Comparison of ENCODE assay signal across 8 mouse cellular contexts in the genomic region with DNA sequence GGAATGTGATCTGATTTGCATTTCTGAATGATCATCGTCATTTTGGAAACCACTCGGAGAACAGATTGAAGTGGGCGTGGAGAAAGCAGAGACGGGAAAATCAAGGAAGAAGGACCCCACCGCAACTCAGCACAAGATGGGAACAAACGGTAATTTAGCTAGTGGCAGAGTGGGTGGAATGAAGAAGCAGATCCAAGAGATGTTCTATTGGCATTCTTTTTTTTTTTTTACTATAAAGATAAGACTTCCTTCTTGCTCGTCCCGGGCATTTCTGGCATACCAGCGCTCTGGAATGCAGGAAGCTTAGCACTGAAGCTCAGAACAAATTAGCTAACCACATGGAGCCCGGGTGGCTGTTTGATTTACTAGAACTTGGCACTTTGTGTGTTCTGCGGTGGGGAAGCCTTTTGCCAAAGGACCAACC.
DNase-seq lines count a peak whose midpoint lies in the region; ATAC-seq lines count a peak whose summit lies in the region.

No protein-coding gene starts in this region.

- no peak overlapping the region for H3K9ac ChIP-seq in midbrain, embryonic 15.5 days

- H3K36me3 ChIP-seq in heart, embryonic 10.5 days: no peaks in the 10 kb centered on the region
- H3K36me3 ChIP-seq in midbrain, embryonic 15.5 days (replicated peaks): no peaks in the 10 kb centered on the region

- ATAC-seq in midbrain, embryonic 15.5 days (replicated peaks): no peak

- no peak for DNase-seq in heart, embryonic 10.5 days (ENCODE audit: low spot score)
- no peak for DNase-seq in heart, postnatal 10 days
- peak; percentile 55 for DNase-seq in kidney, adult 9 months
- peak; percentile 76 for DNase-seq in lung, postnatal 10 days
- DNase-seq in adrenal gland, adult 8-10 months: no peak
- DNase-seq in thymus, postnatal 4 days: no peak

- intact Hi-C loops in heart, postnatal 10 days (cut with DNase I): no loop called here

- H3K4me1 ChIP-seq in heart, embryonic 10.5 days: peaks cover 95% of the 10 kb centered on the region
- peaks cover 34% of the 10 kb centered on the region for H3K4me1 ChIP-seq in brown adipose tissue, adult 24 weeks (ENCODE audit: control insufficient read depth, insufficient read depth, insufficient read length, low read length)
- H3K4me1 ChIP-seq in midbrain, embryonic 15.5 days: 0 out of 2 replicates have a peak, but pooled peaks cover 2% of the 10 kb centered on the region

- 33% methylated on average over 11 of the region's 11 CpGs for WGBS in heart, embryonic 10.5 days
- WGBS in midbrain, embryonic 15.5 days: 84% methylated on average over 11 of the region's 11 CpGs

- no peaks in the 10 kb centered on the region for H3K27me3 ChIP-seq in heart, embryonic 10.5 days (ENCODE audit: insufficient read depth, poor library complexity, severe bottlenecking)
- H3K27me3 ChIP-seq in midbrain, embryonic 15.5 days (replicated peaks): no peaks in the 10 kb centered on the region

- H3K27ac ChIP-seq in heart, embryonic 10.5 days: peak overlapping the region; percentile 74
- H3K27ac ChIP-seq in brown adipose tissue, adult 24 weeks (replicated peaks; ENCODE audit: low read depth, low read length): peak overlapping the region; percentile 90
- no peak overlapping the region for H3K27ac ChIP-seq in midbrain, embryonic 15.5 days

- no peak overlapping the region for H3K4me2 ChIP-seq in midbrain, embryonic 15.5 days

- H3K4me3 ChIP-seq in heart, embryonic 10.5 days: peak overlapping the region; percentile 10; the same call in 1 of the 2 replicates
- no peak overlapping the region for H3K4me3 ChIP-seq in brown adipose tissue, adult 24 weeks (ENCODE audit: insufficient read depth, low read depth, low read length)
- H3K4me3 ChIP-seq in midbrain, embryonic 15.5 days: no peak overlapping the region

- H3K9me3 ChIP-seq in heart, embryonic 10.5 days: no peaks in the 10 kb centered on the region
- no peaks in the 10 kb centered on the region for H3K9me3 ChIP-seq in midbrain, embryonic 15.5 days

Comparison
In these comparisons a context has a peak if more than half of its experiments do, and no peak if none do; other contexts are left out.
1. DNase-seq: peak in kidney, adult 9 months (single experiment) and lung, postnatal 10 days (single experiment); none in heart, embryonic 10.5 days (single experiment), heart, postnatal 10 days (0 of 2), adrenal gland, adult 8-10 months (single experiment) and thymus, postnatal 4 days (single experiment).